Mouse (Mus musculus) erythroblast, adult 5-6 weeks (primary cell): ENCODE data around the gene Pdgfra. TPM values are rescaled to one million over a fixed set of nuclear protein-coding genes. Genes with fewer than 3 reads are reported as not detected.

Source experiments
- ATAC-seq: replicated peaks from 2 replicates; pipeline ENCODE4 v1.8.0; 2016; ENCODE audit warnings: moderate number of reproducible peaks, mild to moderate bottlenecking, moderate TSS enrichment, inconsistent platforms; ENCODE audit not compliant: poor library complexity, low FRiP score, severe bottlenecking
- total RNA-seq, 2 experiments: library from RNA; stranded (forward) in 1 of 2; stranded (reverse) in 1 of 2; fragments of 150-400 nt in 1 of 2; fragments of 200-764, 138-1000 nt in 1 of 2; gene quantifications; 2 replicates each; pipeline versions ENCODE4 v1.2.3 to v1.2.4; 2015 to 2017; ENCODE audit warnings: low replicate concordance in 2 of 2

Gene Pdgfra
- 0.21 TPM in 1 of 2 replicates, not detected in the other for total RNA-seq (2015; ENCODE audit: low replicate concordance)
- 0.34 and 0.42 TPM in 2 replicates for total RNA-seq (2017; ENCODE audit: low replicate concordance)

DNA sequence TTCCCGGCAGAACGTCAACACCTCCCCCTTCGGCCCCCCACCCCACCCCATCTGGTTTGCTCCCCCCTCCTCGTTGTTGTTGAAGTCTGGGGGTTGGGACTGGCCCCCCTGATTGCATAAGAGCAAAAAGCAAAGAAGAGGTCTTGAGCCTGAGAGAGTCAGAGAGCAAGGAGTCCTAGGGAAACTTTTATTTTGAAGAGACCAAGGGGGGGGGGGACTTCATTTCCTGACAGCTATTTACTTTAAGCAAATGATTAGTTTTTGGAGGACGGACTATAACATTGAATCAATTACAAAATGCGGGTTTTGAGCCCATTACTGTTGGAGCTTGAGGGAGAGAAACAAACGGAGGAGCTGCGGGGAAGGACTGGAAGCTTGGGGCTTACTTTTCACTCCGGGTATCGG lies at the start of gene Pdgfra:
TSS of gene Pdgfra (plus strand) at position 272 of the 405 bp plus-strand sequence.
- no peak for ATAC-seq

DNA sequence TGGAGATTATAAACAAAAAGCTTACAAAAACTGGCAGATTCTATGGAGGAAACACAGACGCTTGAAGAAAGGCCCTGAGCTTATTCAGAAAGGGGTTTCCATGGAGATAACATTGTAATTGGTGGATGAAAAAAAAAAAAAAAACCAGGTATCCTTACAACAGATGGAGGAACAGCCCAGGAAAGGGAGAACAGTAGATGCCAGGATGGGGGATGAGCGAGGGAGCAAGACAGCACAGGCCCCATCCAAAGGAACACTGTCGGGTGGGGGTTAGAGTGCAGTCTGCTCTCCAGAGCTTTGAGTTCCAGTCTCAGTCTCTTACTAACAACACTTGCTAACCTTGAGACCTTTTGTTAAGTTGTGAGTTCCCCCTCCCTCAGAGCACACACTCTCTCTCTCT lies 45.6 kb upstream of the Pdgfra start:
- no peak for ATAC-seq

DNA sequence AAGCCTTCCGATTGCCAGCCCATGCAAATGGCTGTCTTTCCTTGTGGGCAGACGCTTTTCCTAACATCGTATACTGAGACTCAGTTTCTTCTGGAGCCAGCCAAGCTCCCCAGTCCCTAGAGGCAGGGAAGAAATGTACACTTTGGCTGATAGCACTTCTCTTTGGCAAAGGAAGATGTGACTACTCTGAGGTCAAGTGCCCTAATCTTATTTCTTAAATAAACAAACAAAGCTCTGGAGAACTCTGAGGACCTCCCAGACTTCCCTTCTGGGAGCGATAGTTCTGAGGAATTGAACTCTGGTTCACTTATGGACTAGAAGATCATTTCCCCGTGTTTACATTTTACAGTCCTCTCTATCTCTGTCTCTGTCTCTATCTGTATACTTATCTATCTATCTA lies 42.7 kb upstream of the Pdgfra start:
- ATAC-seq, result no peak

- ATAC-seq, result no peak
Observed at GRCm38 (mm10) chr5:75111781-75112180, 40.3 kb upstream of the Pdgfra start.

GRCm38 (mm10) chr5:75118840-75119239 lies 33.3 kb upstream of the Pdgfra start:
- no peak for ATAC-seq

DNA sequence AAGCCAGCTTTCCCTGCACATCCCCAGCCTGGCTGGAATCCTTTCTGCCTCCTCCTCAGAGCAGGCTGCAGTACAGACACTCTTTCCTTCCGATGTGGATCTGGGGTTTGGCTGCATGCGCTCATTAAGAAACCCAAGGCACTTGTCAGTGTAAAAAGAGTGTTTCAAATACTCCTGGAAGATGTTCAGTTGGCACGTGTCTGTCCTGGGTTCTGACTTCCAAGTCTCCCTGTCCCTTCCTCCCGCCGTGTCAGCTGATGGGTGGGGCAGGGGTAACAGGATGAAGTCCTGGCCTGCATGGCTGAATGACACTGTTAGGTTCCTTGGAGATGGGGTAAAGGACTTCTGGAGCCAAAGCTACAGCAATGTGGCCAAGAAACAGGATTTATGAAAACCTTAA lies 30.4 kb upstream of the Pdgfra start:
- ATAC-seq, result no peak

DNA sequence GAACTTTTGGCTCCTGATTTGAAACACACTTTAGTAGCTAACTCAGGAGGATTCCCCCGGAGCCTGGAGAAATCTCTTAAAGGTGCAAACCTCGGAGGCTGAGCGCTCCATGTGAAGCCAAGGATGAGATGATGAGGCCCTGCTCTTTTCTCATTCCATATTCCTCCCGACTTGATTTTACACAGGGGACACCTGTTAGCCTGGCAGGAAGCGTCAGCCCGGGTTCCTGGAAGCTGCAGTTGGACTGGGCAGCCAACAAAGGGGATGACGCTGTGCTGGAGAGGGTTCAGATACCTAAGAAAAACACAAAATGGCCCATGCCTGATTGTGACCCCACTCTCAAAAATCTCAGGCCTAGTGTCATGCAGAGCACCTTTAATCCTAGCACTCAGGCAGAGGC lies 17.4 kb upstream of the Pdgfra start:
- no peak for ATAC-seq

DNA sequence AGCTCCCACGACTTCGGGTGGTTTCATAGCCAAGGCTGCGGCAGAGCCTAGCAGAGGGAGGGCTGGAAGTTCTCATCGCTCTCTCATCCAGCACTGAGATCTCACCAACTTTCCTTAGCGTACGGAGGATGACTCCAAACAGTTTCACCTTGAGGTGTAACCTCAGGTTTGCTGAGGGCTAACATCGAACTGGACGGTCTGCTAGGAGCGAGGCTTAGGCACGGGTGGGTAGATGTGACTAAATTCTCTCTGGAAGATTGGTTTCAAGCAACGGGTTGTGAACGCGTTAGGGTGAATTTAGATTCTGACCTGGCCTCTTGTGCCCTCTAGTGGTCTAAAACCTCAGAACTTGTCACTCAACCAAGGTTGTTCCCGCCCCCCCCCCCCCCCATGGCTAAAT lies 9.0 kb upstream of the Pdgfra start:
- ATAC-seq, result no peak

- no peak for ATAC-seq
Observed at GRCm38 (mm10) chr5:75143767-75144166, 8.3 kb upstream of the Pdgfra start.

DNA sequence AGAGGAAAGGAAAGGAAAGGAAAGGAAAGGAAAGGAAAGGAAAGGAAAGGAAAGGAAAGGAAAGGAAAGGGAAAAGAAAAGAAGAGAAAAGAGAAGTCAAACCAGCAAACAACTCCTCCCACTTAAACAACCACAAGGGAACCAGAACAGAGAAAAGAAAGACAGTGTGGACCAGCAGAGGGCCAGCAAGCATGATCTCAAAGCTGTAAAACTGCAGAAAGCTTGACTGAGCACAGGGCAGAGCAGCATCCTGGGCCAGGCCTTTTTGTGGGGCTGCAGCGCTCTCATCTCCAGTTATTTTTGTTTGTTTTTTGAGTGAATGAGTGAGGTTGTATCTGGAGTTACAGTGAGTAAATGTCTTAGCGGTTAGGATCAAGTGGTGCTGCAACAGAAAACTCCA lies 6.8 kb upstream of the Pdgfra start:
- no peak for ATAC-seq

DNA sequence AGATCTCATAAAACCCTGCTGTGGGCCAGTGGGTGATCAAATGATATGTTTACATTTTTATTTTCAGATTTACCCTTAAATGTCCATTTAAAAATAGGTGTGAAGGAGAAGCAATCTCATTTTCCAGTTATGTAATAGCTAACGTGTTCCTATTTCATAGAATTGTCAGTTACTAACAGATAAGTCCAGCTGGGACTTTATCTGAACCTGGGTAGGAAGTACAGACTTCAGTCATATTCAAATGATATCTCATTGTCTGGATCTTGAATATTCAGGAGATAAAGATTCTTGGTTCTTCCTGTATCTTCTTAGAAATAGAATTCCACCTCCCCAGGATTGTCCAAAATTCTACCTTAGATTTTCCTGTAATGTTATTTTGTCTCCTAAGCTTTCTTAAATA lies 5.6 kb upstream of the Pdgfra start:
- no peak for ATAC-seq

DNA sequence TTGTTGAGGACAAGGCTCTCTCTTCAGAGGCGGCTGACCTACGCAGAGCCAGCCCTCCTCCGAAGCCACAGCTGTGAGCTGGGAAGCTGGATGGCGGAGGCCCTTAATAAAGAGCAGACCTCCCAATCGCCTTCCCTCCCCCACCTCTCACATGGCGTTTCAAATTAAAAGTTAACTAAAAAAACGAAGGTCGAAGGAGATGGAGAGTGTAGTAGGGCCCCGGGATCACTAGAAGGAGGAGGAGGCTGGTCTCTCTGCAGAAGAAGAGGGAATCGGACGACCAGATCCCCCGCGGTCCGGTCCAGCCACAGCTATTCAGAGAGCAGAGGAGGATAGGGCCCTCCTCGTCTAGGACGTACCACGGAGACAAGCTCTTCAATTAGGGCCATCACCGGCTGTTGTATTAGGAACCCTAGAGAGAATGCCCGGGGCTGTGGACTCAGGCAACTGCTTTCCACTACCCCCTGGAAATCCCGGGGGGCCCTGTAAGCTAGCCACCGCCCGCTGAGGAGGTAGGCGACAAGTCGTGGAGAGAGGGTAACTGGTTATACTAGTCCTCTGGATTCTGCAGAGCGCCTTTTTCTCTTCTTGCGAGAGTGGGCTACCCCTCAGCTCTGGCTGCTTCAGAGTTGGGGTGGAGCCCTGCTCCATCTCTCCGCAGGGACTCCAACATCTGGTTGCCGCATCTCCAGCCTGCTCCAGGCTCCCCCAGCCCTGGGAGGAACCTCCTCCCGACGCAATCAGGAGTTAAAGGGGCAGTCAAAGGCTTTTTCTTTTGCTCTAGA lies 3.6 kb upstream of the Pdgfra start:
- no peak for ATAC-seq

DNA sequence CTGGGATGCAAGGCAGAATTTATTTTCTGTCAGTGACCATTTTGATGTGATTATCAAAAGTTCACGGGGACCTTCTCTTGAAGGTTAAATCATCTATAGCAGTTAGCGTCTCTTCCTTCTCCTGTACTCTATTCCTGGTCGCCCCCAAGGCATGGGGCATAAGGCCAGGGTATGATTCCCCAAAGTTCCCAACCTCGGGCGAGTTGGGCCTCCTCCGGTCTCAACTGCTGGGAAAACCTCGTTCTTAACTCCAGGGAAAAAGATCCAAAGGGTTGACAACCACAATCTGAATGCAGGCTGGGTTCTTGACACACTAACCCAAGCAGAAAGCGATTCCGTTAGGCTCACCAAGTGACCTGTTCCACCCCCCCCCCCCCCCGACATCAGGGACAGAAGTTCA lies 2.7 kb upstream of the Pdgfra start:
- ATAC-seq, result no peak

- ATAC-seq, result no peak
Observed at GRCm38 (mm10) chr5:75149880-75150279, 2.2 kb upstream of the Pdgfra start.

DNA sequence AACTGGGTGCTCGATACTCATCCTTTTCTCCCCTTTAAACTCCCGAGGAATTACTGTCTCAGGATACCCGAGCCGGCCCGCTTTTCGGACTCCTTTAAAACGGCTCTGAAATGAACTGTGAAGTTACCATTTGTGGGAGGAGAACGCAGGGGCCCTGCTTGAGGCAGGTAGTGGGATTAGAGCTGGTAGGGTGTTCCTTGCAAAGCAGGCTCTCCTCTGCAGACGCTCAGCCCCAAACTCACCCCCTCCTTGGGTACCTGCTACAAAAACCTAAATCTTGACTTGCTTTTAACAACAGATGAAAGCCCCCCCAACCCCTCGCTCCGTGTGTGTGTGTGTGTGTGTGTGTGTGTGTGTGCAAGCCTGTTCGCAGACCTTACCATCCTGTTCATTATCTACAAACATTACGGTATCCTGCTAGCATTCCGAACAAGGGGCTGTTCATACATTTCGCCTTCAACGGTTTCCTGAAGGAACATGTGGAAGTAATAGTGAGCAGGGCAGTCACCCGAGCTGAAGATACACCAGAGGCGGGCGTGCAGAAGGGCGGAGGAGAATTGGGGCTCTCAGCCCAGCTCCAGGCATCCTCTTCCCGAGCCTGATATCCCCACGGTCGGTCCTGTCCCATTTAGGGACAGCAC lies 1.6 kb upstream of the Pdgfra start:
- no peak for ATAC-seq

DNA sequence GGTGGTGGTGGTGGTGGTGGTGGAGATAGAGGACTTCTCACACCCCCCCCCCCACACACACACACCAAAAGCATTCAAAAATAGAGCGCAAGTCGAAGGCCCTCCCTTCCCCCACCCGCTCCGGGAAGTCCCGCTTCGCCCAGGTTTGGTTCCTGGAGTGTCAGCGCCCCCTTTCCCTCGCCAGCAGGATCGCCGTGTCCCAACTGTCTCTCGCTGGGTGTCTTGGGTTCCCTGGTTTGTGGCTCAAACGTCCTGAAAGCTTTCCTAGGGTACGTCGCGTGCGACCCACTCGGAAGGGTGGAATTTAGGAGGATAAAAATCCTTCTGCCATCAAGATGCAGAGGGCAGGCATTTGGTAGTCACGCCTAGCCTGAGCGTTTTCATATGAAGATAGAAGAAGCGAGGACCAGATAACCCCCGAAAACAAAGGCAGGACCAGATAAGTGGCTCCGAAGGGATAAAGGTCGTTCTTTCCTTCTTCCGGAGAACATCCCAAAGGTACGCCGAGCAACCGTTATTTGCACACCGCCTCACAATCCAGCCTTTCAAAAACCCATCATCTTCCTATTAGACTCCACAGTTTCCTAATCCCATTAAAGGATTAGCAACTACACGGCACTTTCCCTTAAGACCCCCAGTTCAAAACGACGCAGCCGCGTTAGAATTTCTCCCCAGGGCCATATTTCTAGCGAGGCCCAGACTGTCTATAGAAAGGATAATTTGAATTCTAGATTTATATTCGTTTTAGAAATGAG lies 769 bp upstream of the Pdgfra start:
- ATAC-seq, result no peak

- no peak for ATAC-seq
Observed at GRCm38 (mm10) chr5:75152791-75153625, 916 bp downstream of the Pdgfra start.

DNA sequence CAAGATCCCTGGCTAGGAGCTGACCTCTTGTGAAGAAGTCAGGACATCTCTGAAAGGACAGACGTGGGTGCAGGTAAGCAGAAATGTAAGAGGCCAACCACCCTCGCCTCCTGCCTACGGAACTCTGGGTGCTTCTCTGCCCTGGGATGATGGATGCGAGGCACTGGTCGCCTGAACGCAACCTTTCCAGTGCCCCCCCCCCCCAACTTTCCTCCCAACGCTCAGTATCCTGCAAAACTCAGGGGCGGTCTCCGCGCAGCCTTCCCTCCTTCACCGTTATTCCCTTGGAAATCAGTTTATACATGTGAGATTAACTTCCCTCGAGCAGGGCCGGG lies 1.5 kb downstream of the Pdgfra start:
- no peak for ATAC-seq

DNA sequence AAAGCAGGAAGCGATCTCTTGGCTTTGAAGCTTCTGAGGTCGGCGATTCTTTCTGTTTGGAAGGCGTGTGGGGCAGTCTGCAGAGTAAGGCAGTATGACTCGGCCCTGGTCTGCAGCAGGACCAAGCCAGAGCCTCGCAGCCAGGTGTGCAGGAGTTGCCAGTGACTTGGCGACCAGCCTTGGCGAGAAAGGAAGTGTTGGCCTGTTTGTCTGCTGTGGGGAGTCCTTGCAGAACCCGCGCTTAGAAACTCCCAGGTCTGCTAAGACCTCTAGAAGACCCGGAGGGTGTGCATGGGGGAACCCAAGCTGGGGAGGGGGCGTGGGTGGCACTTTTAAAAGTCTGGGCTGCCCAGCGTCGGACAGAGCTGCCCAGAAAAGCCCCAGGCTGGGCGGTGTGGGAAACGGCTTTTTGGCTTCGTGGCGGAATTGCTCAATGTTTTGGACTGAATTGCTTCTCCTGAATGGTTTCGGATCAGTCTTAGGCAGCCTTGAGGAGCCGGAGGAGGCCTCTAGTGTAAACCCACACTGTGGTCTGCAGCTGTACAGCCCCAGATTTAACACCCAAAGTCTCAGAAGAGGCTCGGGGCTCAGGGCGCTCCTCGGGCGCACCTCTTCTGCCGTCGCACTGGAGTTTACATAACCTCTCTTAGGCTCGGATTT lies 2.0 kb downstream of the Pdgfra start:
- no peak for ATAC-seq
